Mouse (Mus musculus) liver, embryonic 14.5 days (tissue): ENCODE results near the gene Pde8a. TPM values are rescaled to one million over a fixed set of nuclear protein-coding genes. Genes with fewer than 3 reads are reported as not detected.

Experiments
- ATAC-seq: fragments of 200-750 bp; cut with Nextera tagmentation; 2 replicates; pipeline ENCODE4 v1.8.0; 2017; ENCODE audit warnings: moderate number of reproducible peaks, mild to moderate bottlenecking, moderate library complexity; ENCODE audit not compliant: insufficient read depth
- DNase-seq, 3 experiments: peaks; one replicate each; pipeline ENCODE4 v3.0.0-alpha.2; 2012 to 2013; ENCODE audit warnings: low read depth in 3 of 3, low spot score in 3 of 3
- H3K27ac ChIP-seq: fragments of 300-500 bp; sonication (generic); 2 replicates; pipeline ENCODE4 v1.5.1; 2014; ENCODE audit warnings: moderate library complexity, mild to moderate bottlenecking, control low read depth, inconsistent platforms
- H3K27me3 ChIP-seq: fragments of 300-500 bp; sonication (generic); 2 replicates; pipeline ENCODE4 v1.6.1; 2014; ENCODE audit warnings: mild to moderate bottlenecking, low read length, moderate library complexity; ENCODE audit not compliant: control insufficient read depth, insufficient read depth
- H3K36me3 ChIP-seq: fragments of 300-500 bp; sonication (generic); replicated peaks from 2 replicates; pipeline ENCODE4 v1.6.1; 2014; ENCODE audit warnings: low read depth; ENCODE audit not compliant: control insufficient read depth, insufficient read depth
- H3K4me1 ChIP-seq, 2 experiments: fragments of 200-500 bp in 1 of 2; fragments of 300-500 bp in 1 of 2; sonication (generic) in 1 of 2; replicated peaks; 2 replicates each; pipeline ENCODE4 v1.6.1; 2012 to 2014; ENCODE audit warnings: antibody characterized with exemption in 1 of 2, inconsistent platforms in 1 of 2, low read length in 1 of 2; ENCODE audit not compliant: control insufficient read depth in 2 of 2, insufficient read depth in 2 of 2
- H3K4me2 ChIP-seq: fragments of 300-500 bp; sonication (generic); 2 replicates; pipeline ENCODE4 v1.6.1; 2014; ENCODE audit warnings: low read depth, mild to moderate bottlenecking, control low read depth, moderate library complexity
- H3K4me3 ChIP-seq, 2 experiments: fragments of 200-500 bp in 1 of 2; fragments of 300-500 bp in 1 of 2; sonication (generic) in 1 of 2; 2 replicates each; pipeline ENCODE4 v1.5.1; 2012 to 2014; ENCODE audit warnings: low read depth in 2 of 2, low read length in 2 of 2, mild to moderate bottlenecking in 2 of 2, control low read depth in 1 of 2, inconsistent platforms in 1 of 2, moderate library complexity in 1 of 2; ENCODE audit not compliant: insufficient read depth in 1 of 2
- H3K9ac ChIP-seq: fragments of 300-500 bp; sonication (generic); replicated peaks from 2 replicates; pipeline ENCODE4 v1.6.1; 2014; ENCODE audit warnings: mild to moderate bottlenecking, control low read depth, moderate library complexity
- H3K9me3 ChIP-seq: fragments of 300-500 bp; sonication (generic); 2 replicates; pipeline ENCODE4 v1.6.1; 2016; ENCODE audit warnings: low read length, mixed read lengths; ENCODE audit not compliant: control insufficient read depth
- CTCF ChIP-seq: IDR thresholded peaks from 2 replicates; pipeline ENCODE4 v1.5.1; 2016; ENCODE audit warnings: antibody characterized with exemption, low read depth, control low read depth
- EP300 ChIP-seq: IDR thresholded peaks from 2 replicates; pipeline ENCODE4 v1.6.1; 2016; ENCODE audit warnings: antibody characterized with exemption, low read depth
- WGBS: fragments of 180-500 bp; shearing (Covaris S2); extraction: QIAGEN DNeasy Blood & Tissue Kit; methylation state at CpG from one replicate; pipeline ENCODE4 v1.1.7; 2014; ENCODE audit not compliant: insufficient replicate concordance; 5-methylcytosine and 5-hydroxymethylcytosine counted together
- polyA plus RNA-seq, 2 experiments: library from polyadenylated mRNA; depleted of rRNA in 1 of 2; stranded (reverse) in 1 of 2; unstranded in 1 of 2; fragments of >200 nt; fragmentation: Nextera tagmentation in 1 of 2; extraction: Ambion mirVana in 1 of 2; gene quantifications; 2 replicates each; pipeline versions ENCODE4 v1.2.1 to v1.2.3; 2012 to 2014

The Pde8a gene
- polyA plus RNA-seq, 2 experiments: 1.5 to 1.7 TPM

- WGBS: 63% methylated on average over 7 of the region's 7 CpGs
- Histone ChIP-seq H3K9ac (no peak overlapping the region), H3K27ac (no peak overlapping the region), H3K9me3 (no peaks in the 10 kb centered on the region), H3K4me1 (0 out of 4 replicates have a peak, but pooled peaks cover 0 to under 1% of the 10 kb centered on the region in 2 experiments), H3K4me2 (no peak overlapping the region), H3K36me3 (no peaks in the 10 kb centered on the region), H3K27me3 (no peaks in the 10 kb centered on the region), H3K4me3 (no peak overlapping the region)
- TF ChIP-seq EP300: no peak
- no peak for TF ChIP-seq CTCF
- DNase-seq: no peak
- ATAC-seq: no peak
Observed at GRCm38 (mm10) chr7:81230091-81230792, 16.8 kb downstream of the Pde8a start.

GRCm38 (mm10) chr7:81232674-81233073 lies 19.3 kb downstream of the Pde8a start:
- 57% methylated on average over 2 of the region's 2 CpGs for WGBS
- Histone ChIP-seq H3K4me1 (0 out of 4 replicates have a peak, but pooled peaks cover 0 to 2% of the 10 kb centered on the region in 2 experiments), H3K4me3 (no peak overlapping the region), H3K27me3 (no peaks in the 10 kb centered on the region), H3K9me3 (no peaks in the 10 kb centered on the region), H3K36me3 (no peaks in the 10 kb centered on the region), H3K9ac (no peak overlapping the region), H3K27ac (no peak overlapping the region), H3K4me2 (no peak overlapping the region)
- no peak for TF ChIP-seq CTCF
- no peak for TF ChIP-seq EP300
- DNase-seq (no peak), ATAC-seq (no peak)

GRCm38 (mm10) chr7:81235117-81235516 lies 21.7 kb downstream of the Pde8a start:
- no peaks in the 10 kb centered on the region for H3K27me3 ChIP-seq
- H3K4me2 ChIP-seq: no peak overlapping the region
- ATAC-seq (no peak), DNase-seq (no peak)
- no peak for TF ChIP-seq EP300
- TF ChIP-seq CTCF: no peak
- WGBS: 59% methylated on average over 2 of the region's 2 CpGs
- no peaks in the 10 kb centered on the region for H3K36me3 ChIP-seq
- H3K4me3 ChIP-seq: no peak overlapping the region
- no peak overlapping the region for H3K27ac ChIP-seq
- H3K4me1 ChIP-seq: 0 out of 4 replicates have a peak, but pooled peaks cover 0 to 2% of the 10 kb centered on the region in 2 experiments
- H3K9me3 ChIP-seq: no peaks in the 10 kb centered on the region
- H3K9ac ChIP-seq: no peak overlapping the region

GRCm38 (mm10) chr7:81235600-81236223 lies 22.3 kb downstream of the Pde8a start:
- H3K36me3 ChIP-seq: no peaks in the 10 kb centered on the region
- no peaks in the 10 kb centered on the region for H3K27me3 ChIP-seq
- 0 out of 4 replicates have a peak, but pooled peaks cover 0 to 2% of the 10 kb centered on the region in 2 experiments for H3K4me1 ChIP-seq
- WGBS: 60% methylated on average over 4 of the region's 4 CpGs
- ATAC-seq: no peak
- H3K9ac ChIP-seq: no peak overlapping the region
- no peak for TF ChIP-seq EP300
- no peak for TF ChIP-seq CTCF
- H3K9me3 ChIP-seq: no peaks in the 10 kb centered on the region
- no peak for DNase-seq
- H3K27ac ChIP-seq: no peak overlapping the region
- H3K4me3 ChIP-seq: no peak overlapping the region
- no peak overlapping the region for H3K4me2 ChIP-seq

- no peak overlapping the region for H3K4me2 ChIP-seq
- no peaks in the 10 kb centered on the region for H3K36me3 ChIP-seq
- H3K27ac ChIP-seq: no peak overlapping the region
- no peak overlapping the region for H3K9ac ChIP-seq
- no peaks in the 10 kb centered on the region for H3K27me3 ChIP-seq
- no peak overlapping the region for H3K4me3 ChIP-seq
- H3K4me1 ChIP-seq: peaks cover 0 to 4% of the 10 kb centered on the region in 2 experiments; a peak in 2 of 4 replicates
- DNase-seq (no peak), ATAC-seq (no peak)
- TF ChIP-seq CTCF (no peak), EP300 (no peak)
- no peaks in the 10 kb centered on the region for H3K9me3 ChIP-seq
- WGBS: 23% methylated on average over 5 of the region's 5 CpGs
Observed at GRCm38 (mm10) chr7:81243361-81243760, 30.0 kb downstream of the Pde8a start.
